Mouse (Mus musculus) left cerebral cortex, postnatal 10 days (tissue): ENCODE measurements around the gene Irak1. TPM values are rescaled to one million over a fixed set of nuclear protein-coding genes. Genes with fewer than 3 reads are reported as not detected.

Source experiments
- DNase-seq, 2 experiments: peaks; one replicate each; pipeline ENCODE4 v3.0.0; 2021 to 2022; ENCODE audit warnings: low spot score in 2 of 2, mixed read lengths in 1 of 2; ENCODE audit errors: extremely low spot score in 1 of 2
- intact Hi-C: fragments of 180-260 bp; cut with DNase I; formaldehyde crosslinking; loops from one replicate; pipeline ENCODE4 v1.15.1; 2025
- total RNA-seq, 2 experiments: library from RNA; stranded (reverse); gene quantifications; 2 replicates each; pipeline ENCODE4 v1.2.3; 2021

The Irak1 gene
- 10 to 100 TPM; 37.3 to 39.3 TPM for total RNA-seq

DNA sequence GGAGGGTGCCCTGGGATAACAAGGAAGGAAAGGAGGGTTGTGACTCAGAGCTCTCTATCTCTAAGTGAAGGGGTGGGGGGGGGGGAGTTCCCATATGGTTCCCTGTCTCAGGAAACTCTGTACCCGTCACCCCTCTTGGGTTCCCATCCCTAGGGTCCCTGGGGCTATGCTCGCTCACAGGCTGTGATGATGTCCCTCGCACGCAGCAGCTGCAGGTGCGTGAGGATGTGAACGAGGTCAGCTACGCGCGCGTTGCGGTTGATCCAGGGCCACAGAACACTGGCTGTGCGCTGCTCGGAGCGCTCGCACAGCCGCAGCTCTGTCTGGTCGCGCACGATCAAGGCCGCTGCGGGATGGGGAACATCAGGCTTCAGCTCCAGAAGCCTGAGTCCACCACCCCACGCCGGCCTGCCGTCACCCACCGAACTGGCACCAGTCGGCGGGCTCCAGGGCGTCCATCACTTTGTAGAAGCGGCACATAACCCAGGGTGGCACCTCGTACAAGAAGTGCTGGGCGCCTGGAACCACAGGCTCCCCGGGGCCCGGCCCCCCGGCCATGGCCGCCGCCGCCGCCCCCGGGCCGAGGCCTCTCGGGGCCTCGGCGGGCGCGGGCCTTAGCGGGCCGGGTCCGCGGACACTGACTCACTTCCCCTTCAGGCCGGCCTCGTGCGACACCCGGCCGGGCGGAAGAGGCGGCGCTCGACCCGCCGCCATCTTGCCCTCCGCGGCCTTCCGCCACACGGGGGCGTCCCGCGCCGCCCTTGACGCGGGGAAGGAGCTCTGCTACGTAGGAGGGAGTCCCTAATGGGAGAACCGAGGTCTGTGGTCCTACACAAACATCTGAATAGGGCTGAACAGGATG is at the start of gene Irak1:
Gene Irak1, minus strand, starts transcription at position 731 of the 862 bp plus-strand sequence.
- intact Hi-C loops: loop anchor here (5.0 kb wide), 1 partner anchor 56 kb away; the partner anchor contains the start of gene Hcfc1
- DNase-seq: peak; percentile 20 to 82

DNA sequence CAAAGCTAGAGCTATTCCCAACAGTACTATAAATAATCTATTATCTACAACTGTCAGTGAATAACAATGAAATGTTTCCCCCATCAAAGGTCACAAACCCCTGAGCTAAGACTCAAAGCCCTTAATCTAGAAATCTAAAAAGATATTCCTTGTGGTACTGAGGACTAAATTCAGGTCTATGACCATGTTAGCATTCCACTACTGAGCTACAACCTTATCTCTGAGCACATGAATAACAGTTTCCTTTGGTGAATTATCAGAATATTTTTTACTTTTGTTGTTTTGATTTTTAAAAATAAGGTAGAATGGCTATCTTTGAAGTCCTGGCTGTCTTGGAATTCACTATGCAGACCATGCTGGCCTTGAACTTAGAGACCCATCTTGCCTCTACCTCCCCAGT is 47.1 kb upstream of the Irak1 start:
- intact Hi-C loops: no loop called here
- no peak for DNase-seq

DNA sequence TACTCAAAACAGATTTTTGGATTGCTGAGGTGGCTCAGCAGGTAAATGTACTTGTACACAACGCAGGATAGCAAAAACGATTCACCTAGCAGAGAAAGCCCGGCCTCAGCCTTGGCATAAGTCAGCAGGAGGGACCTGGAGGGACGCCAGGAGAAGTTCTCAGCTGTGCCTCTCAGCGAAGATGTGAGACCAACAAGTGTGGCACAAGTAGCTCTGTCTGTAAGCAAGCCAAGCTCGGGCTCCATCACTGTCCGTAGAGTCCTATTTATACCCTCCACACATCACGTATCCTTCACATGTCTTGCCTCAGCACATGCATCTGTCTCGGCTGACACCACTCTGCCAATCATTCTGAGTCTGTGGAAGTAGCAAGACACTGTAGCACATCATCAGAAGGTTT is 44.2 kb upstream of the Irak1 start:
- intact Hi-C loops: no loop called here
- peak; percentile 9 to 45 for DNase-seq

DNA sequence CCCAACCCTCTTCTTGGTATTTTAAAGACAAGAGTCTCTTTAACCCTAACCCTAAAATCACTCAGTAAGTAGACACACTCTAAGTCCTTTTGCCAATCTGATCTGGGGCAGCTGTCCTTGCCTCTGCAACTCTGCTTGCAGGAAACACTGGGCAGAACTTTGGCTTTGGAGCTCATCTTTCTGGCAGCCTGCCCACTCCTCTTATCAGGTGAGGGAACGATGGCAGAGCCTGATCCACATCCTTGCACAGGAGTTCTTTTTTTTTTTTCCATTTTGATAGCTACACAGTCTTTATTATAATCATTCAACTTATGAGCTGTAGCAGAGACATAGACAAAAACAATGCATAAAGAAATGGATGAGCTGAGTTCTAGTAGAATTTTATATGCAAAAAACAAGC is 21.4 kb upstream of the Irak1 start:
- intact Hi-C loops: no loop called here
- no peak for DNase-seq

DNA sequence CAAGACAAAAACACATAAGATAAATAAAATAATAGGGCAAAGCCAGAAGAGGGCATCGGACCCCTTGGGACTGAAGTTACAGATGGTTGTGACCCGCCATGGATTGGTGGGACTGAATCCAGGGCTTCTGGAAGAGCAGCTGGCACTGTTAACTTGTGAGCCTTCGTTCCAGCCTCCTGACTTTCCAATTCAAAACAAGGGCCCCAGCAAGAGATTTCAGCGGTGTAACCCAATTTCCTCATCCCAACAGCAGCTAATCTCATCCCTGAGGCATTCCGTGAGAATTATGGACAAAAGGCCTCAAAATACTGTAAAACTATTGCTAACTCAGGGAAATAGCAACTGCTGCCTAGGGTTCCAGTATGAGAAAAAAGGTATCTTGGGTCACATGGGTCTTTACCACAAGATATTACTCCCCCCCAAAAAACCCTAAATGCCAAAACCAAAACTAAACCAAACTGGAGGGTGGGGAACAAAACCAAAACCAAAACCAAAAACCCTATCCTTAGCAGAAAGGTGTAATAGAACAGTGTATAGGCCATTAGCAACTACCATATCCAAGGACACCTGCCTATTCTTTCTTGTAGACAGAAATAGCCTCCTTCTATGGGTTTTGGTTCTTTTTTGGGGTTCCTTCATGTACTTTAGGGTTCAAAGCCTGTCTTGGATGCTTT is 14.1 kb upstream of the Irak1 start:
- intact Hi-C loops: no loop called here
- DNase-seq: no peak

DNA sequence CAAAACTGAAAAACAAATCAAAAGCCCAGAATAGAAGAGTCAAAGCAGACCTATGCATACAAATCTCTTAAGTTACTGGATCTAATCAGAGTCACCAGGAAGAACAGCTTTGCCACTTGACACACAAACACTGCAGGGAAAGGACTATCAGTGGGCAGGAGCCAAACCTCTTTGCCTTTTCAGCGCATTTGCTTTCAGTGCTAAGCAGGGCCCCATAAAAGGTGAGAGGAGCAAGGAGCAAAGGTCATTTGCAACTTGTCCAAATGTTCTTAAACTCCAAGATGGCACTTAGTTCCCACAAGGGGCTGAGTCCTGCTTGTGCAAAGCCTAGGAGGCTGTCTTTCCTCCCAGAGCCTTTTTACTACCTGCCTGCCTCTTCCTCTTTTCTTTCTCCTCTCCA is 6.3 kb upstream of the Irak1 start:
- intact Hi-C loops: no loop called here
- DNase-seq: no peak

DNA sequence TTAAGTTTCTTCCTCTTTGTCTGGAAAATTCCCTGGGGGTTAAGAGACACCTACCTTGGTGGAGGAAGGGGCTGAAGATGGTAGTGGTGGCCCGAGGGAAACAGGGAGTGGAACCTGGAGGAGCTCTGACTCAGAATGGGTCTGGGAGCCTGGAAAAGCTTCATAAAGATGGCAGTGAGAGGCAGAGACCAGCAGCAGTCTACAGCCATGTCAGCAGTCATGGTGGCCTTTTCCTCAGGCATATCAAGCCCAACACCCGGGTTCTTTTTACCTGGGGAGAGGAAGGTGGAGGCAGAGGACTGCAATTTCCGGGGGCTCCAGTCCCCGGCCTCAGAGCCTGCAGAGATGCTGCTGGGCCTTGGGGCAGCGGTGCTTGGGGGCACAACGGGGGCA is 927 bp downstream of the Irak1 start:
- intact Hi-C loops: loop anchor here (5.0 kb wide), 1 partner anchor 55 kb away; the partner anchor contains the start of gene Hcfc1
- no peak for DNase-seq

DNA sequence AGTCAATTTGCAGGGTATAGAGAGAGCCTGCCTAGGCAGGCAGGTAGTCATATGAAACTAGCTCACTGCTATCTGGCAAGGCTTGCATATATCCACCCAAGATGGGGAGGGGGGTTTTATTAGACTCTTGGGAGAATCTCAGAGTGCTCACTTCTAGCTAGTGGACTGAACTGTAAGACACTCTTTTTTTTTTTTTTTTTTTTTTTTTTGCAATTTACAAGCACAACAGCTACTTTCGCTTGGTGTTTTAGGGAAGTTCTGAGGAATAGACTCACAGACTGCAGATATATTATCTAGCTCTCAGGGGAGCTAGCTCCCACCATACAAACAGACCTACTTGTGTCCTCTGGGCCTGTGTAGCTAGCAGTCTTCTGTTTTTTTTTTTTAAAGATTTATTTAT is 9.1 kb downstream of the Irak1 start:
- DNase-seq: no peak
- intact Hi-C loops: no loop called here

DNA sequence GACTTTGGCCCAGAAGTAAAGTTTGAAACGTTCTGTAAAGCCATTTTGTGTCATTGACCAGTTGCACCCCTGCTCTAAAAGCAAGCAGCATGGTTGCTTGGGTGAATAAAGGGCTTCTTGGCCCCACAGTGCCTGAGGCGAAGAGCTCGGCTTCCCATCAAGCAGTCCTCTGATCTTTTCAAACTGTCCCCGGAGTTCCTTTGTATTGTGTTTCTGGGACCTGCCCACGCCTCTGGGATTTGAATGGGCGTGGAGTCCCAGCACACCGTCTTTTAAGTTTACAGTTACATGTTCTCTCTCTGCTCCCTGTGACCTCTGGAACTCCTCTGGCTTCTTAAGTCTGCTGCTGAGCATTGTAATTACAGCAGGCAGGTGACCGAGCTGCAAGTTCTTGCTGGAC is 15.7 kb downstream of the Irak1 start:
- intact Hi-C loops: no loop called here
- DNase-seq: no peak

DNA sequence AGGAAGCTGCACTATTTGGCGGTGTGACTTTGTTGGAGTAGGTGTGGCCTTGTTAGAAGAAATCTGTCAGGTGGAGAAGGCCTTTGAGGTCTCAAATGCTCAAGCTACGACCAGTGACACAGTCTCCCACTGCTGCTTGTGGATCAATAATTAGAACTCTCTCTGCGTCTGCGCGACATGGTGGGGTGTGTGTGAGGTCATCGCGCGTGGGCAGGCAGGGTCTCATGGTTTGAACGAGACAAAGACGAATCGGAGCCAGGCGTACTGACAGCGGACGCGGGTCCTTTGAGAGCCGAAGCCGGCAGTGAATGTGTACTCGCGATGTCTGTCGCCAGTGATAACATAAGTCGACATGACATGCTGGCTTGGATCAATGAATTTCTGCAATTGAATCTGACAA is 17.3 kb downstream of the Irak1 start:
- intact Hi-C loops: no loop called here

DNA sequence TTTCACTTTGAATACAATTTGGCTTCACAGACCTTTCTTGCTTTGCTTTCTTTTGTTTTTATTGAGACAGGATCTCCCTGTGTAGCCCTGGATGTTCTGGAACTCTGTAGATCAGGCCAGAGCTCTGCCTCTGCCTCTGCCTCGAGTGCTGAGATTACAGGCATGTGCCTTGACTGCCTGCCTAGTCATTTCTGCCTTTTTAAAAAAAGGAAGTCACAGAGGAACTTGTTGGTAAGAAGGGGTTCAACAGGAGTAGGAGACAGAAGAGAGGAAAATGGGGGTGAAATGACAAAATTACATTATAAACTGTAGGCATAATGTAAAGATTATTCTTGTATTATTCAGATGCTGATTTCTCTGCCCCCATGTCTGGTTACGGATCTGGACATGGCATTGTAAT is 20.1 kb downstream of the Irak1 start:
- intact Hi-C loops: no loop called here
- no peak for DNase-seq

More for the DNA sequence above, 17.3 kb downstream of the Irak1 start:
- no peak for DNase-seq

DNA sequence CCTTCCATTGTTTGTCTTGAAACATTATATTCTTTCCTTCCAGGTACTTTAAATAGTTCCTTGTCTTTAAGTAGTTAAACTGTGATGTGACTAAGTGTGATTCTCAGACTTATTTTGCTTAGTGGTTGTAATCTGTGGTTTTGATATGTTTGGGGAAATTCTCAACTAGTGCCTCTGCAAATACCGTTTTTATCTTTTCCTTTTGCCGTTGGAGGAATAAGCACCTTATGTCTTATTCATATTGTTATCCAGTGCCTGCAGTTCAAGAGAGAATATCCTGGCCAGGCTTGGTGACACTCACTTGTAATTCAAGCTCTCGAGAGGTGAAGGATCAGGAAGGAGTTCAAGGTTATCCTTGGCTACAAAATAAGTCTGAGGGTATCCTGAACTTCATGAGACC is 22.7 kb downstream of the Irak1 start:
- intact Hi-C loops: no loop called here
- no peak for DNase-seq

DNA sequence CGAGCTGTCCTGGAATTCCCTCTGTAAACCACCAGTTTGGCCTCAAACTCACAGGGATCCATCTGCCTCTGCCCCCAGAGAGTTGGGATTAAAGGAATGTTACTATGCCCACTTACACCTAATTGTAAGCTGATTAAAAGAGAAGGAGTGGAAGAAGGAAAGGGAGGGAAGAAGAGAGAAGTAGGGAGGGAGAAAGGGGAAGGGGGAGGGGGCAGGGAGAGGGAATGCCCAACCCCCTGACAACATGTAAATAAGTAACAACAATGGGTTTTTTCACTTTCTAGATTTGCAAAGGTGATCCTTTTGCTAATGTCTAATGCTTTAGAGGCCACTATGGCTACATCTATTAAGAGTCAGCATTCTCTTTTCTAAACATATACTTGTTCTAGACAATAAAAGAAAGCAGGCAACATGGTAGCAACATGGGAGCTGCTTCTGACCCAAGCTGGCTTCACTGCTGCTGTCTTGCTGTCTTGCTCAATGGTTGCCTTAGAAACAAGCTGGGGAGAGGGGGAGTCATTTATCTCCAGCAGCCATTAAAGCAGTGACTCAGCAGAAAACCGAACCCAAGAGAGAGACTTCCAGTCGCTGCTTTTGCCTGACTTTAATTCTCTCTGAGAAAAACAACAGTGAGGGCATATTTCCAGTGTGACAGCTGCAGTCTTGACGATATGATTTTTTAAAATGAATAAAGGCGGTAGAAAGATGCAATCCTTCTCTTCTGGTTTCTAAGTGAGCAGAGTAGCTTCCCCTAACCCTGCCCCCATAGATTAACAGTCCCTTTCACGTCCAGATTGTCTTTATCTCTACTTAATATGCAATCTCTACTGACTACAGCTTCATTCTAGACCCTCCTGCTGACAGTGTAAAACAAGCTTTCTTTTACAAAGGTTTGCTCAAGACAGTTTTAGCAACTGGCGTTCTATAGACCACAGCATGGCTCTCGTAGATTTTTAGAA is 24.5 kb downstream of the Irak1 start:
- intact Hi-C loops: no loop called here
- peak in 1 of 2 experiments; percentile 44 for DNase-seq

DNA sequence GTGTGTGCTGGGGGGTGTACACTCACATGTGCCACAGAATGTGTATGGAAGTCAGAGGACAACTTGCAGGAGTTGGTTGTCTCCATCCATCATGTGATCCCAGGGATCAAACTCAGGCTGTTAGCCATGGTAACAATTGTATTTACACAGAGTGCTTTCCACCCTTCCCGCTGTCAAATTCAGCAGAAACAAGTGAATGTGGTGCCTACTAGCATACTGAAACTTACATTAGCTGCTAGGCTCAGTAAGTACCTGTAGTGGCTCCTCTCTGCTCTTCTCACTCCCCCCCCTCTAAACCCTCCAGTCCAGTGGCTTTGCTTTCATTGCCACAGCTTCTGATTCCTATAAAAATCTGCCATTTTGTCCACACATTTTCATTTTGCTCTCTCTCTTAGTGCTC is 45.9 kb downstream of the Irak1 start:
- no peak for DNase-seq
- intact Hi-C loops: no loop called here

DNA sequence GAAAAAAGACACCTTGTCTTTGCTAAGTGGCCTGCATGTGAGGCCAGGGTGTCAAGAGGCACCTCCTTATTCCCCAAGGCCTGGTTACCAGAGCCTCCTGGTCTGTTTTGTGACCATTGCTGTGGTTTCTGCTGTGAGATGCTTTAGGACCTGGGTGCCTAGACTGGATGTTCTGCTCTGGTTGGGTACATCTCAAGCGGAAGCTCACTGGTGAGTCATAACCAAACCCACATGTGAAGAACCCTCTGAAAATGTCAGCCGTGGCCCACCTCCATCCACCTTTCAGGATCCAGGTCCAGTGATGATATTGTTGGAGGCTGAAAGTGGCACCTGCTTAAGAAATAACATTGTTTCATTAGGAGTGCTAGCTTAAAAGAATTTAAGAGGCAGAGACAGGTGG is 47.4 kb downstream of the Irak1 start:
- DNase-seq: no peak
- intact Hi-C loops: no loop called here

DNA sequence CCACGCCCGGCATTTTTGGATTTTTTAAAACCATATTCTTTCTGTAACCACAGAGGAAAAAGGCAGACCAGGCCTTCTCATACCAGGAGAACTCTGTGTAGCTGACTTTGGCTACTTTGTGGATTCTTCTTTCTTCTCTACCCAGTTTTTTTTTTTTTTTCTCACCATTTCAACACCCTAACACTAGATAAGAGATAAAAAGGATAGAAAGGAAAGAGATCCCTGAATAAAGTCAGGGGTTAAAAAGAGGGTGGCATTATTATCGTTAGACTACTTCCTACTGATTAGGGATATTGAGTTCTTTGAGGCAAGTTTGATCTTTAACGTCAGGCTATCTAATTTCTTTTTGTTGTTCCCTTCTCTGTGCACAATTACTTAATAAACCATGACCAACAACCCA is 50.9 kb downstream of the Irak1 start:
- DNase-seq: no peak
- intact Hi-C loops: no loop called here

DNA sequence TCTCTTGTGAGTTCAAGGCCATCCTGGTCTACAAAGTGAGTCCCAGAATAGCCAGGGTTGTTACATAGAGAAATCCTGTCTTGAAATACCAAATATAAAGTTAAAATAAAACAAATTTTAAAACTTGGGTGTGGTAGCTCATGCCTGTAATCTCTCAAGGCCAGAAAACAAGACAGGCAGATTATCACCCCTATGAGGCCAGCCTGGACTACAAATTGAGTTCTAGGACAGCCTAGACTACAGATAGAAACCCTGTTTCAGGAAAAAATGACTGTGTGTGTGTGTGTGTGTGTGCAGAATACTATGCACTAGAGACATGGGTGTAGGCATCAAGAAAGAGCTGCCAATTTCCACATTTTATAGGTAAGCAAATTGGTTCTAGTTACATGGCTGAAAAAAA is 52.9 kb downstream of the Irak1 start:
- no peak for DNase-seq
- intact Hi-C loops: no loop called here

DNA sequence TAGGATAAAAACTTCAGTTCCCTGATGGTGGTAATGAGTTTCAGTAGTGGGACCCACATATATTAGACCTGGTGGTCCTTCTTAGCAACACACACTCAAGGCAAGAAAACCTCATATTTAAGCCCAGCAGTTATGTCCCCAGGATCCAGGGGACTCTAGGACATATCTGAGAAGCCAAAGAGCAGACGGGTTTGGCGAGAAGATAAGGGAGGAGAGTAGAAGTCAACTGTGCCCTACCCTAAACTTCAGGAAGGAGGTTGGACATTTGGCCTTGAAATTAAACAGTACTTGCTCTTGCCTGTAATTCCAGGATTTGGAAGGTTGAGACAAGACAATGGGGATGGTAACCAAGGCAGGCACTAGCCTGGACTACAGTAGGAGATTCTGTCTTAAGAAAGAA is 54.0 kb downstream of the Irak1 start:
- intact Hi-C loops: loop anchor here (5.0 to 10.0 kb wide), 3 partner anchors 53 to 275 kb away; partner anchors contain the start of genes Flna and Irak1
- no peak for DNase-seq

DNA sequence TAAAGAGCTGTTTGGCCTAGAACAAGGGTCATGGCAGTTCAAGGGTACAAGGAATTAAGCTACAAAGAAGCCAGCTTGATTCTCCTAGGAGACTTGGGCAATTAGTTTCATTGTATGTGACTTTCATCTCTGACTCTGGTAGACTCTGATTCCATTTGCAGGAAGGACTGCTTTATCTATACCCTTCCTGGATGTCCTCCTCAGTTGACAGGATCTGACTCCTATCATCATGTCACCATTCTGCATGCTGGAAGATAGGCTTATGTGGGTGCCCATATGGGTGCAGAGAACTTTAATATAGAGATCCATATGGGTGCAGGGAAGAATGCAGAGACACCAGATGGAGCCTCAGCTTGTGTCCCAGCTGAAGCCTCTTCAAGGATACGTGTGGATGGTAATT is 54.6 kb downstream of the Irak1 start:
- DNase-seq: no peak
- intact Hi-C loops: loop anchor here (5.0 to 10.0 kb wide), 3 partner anchors 53 to 276 kb away; partner anchors contain the start of genes Flna and Irak1
